Mouse (Mus musculus): ENCODE measurements around the gene Aldh1a7. TPM values are rescaled to one million over a fixed set of nuclear protein-coding genes. Genes with fewer than 3 reads are reported as not detected.
"Not testable (repeated sequence)": the region's sequence is repeated elsewhere in the genome, so short reads cannot be mapped to it uniquely, and the experiment has no call there.

Aldh1a7 gene
- polyA plus RNA-seq, 1 experiment from 2014 or later = 0.99 TPM

GRCm38 (mm10) chr19:20653082-20653676, 74.2 kb downstream of the Aldh1a7 start:
- Histone ChIP-seq H3K27me3 (ENCODE audit: control insufficient read depth, insufficient read depth, low read depth, low read length) (no peaks in the 10 kb centered on the region), H3K36me3 (ENCODE audit: control insufficient read depth, insufficient read depth, low read length) (no peaks in the 10 kb centered on the region), H3K9ac (ENCODE audit: low read depth, low read length) (no peak overlapping the region), H3K4me2 (ENCODE audit: low read length) (no peak overlapping the region), H3K9me3 (replicated peaks; ENCODE audit: control insufficient read depth, low read length, poor library complexity, severe bottlenecking) (no peaks in the 10 kb centered on the region), H3K4me3 (ENCODE audit: low read depth, low read length) (no peak overlapping the region), H3K27ac (ENCODE audit: low read length) (no peak overlapping the region), H3K4me1 (ENCODE audit: control insufficient read depth, insufficient read depth, low read length) (no peaks in the 10 kb centered on the region)
- WGBS = 76% methylated on average over 1 of the region's 1 CpGs
- no peak for ATAC-seq

- no peaks in the 10 kb centered on the region for H3K36me3 ChIP-seq (ENCODE audit: control insufficient read depth, insufficient read depth, low read length)
- no peak overlapping the region for H3K4me3 ChIP-seq (ENCODE audit: low read depth, low read length)
- H3K27ac ChIP-seq (ENCODE audit: low read length) = no peak overlapping the region
- no peak for ATAC-seq
- H3K27me3 ChIP-seq (ENCODE audit: control insufficient read depth, insufficient read depth, low read depth, low read length) = no peaks in the 10 kb centered on the region
- no peaks in the 10 kb centered on the region for H3K4me1 ChIP-seq (ENCODE audit: control insufficient read depth, insufficient read depth, low read length)
- H3K9ac ChIP-seq (ENCODE audit: low read depth, low read length) = no peak overlapping the region
- no peak overlapping the region for H3K4me2 ChIP-seq (ENCODE audit: low read length)
- H3K9me3 ChIP-seq (replicated peaks; ENCODE audit: control insufficient read depth, low read length, poor library complexity, severe bottlenecking) = no peaks in the 10 kb centered on the region
- 10% methylated on average over 2 of the region's 2 CpGs for WGBS
Measured at GRCm38 (mm10) chr19:20650008-20650407, 77.4 kb downstream of the Aldh1a7 start.

DNA sequence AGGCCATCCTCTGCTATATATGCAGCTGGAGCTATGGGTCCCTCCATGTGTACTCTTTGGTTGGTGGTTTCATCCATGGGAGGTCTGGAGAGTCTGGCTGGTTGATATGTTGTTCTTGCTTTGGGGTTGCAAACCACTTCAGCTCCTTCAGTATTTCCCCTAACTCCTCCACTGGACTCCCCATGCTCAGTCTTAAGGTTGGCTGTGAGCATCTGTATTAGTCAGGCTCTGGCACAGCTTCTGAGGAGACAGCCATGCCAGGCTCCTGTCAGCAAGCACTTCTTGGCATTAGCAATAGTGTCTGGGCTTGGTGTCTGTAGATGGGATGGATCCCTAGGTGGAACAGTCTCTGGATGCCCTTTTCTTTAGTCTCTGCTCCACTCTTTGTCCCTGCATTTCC, 79.9 kb downstream of the Aldh1a7 start:
- H3K27me3 ChIP-seq (ENCODE audit: control insufficient read depth, insufficient read depth, low read depth, low read length); H3K36me3 ChIP-seq (ENCODE audit: control insufficient read depth, insufficient read depth, low read length); H3K9me3 ChIP-seq (replicated peaks; ENCODE audit: control insufficient read depth, low read length, poor library complexity, severe bottlenecking); H3K4me3 ChIP-seq (ENCODE audit: low read depth, low read length); H3K4me2 ChIP-seq (ENCODE audit: low read length); ATAC-seq; H3K27ac ChIP-seq (ENCODE audit: low read length); H3K4me1 ChIP-seq (ENCODE audit: control insufficient read depth, insufficient read depth, low read length); H3K9ac ChIP-seq (ENCODE audit: low read depth, low read length): not testable (repeated sequence)

- Histone ChIP-seq H3K27ac (ENCODE audit: low read length) (no peak overlapping the region), H3K4me2 (ENCODE audit: low read length) (no peak overlapping the region), H3K4me3 (ENCODE audit: low read depth, low read length) (no peak overlapping the region), H3K9me3 (replicated peaks; ENCODE audit: control insufficient read depth, low read length, poor library complexity, severe bottlenecking) (no peaks in the 10 kb centered on the region), H3K36me3 (ENCODE audit: control insufficient read depth, insufficient read depth, low read length) (no peaks in the 10 kb centered on the region), H3K27me3 (ENCODE audit: control insufficient read depth, insufficient read depth, low read depth, low read length) (no peaks in the 10 kb centered on the region), H3K4me1 (ENCODE audit: control insufficient read depth, insufficient read depth, low read length) (no peaks in the 10 kb centered on the region), H3K9ac (ENCODE audit: low read depth, low read length) (no peak overlapping the region)
- WGBS = 79% methylated on average over 3 of the region's 3 CpGs
- no peak for ATAC-seq
Measured at GRCm38 (mm10) chr19:20644346-20644745, 83.0 kb downstream of the Aldh1a7 start.

Other genes with a start within 250 kb of the Aldh1a7 start
- 7.9 and 19.4 TPM in 2 replicates for gene Aldh1a1, start 234.8 kb downstream of the Aldh1a7 start, polyA plus RNA-seq (2015; fragmentation: Nextera tagmentation; extraction: Ambion mirVana)
- gene Tmc1, start 226.6 kb upstream of the Aldh1a7 start, polyA plus RNA-seq (2015; fragmentation: Nextera tagmentation; extraction: Ambion mirVana) = 0.09 and 0.16 TPM in 2 replicates